Mouse (Mus musculus) heart, adult 2 months (tissue): ENCODE measurements at regions not wholly inside any gene's neighbourhood (a gene's known extent, or its start where the extent isn't known, plus 50 kb on each side); places are given as distances from the start of the nearest gene placed in this dataset.

ENCODE experiments used
- CTCF ChIP-seq: fragments of 200-600 bp; IDR thresholded peaks from 2 replicates; pipeline ENCODE4 v1.8.1; 2022; ENCODE audit warnings: antibody characterized with exemption, mild to moderate bottlenecking, moderate library complexity
- EP300 ChIP-seq: fragments of 200-500 bp; IDR thresholded peaks from 2 replicates; pipeline ENCODE4 v1.6.1; 2011; ENCODE audit warnings: low read depth, low read length, control low read depth; ENCODE audit not compliant: insufficient read depth
- POLR2A ChIP-seq: fragments of 200-500 bp; IDR thresholded peaks from 2 replicates; pipeline ENCODE4 v1.6.1; 2011; ENCODE audit warnings: mild to moderate bottlenecking, low read depth, low read length, control low read depth; ENCODE audit not compliant: insufficient read depth

DNA sequence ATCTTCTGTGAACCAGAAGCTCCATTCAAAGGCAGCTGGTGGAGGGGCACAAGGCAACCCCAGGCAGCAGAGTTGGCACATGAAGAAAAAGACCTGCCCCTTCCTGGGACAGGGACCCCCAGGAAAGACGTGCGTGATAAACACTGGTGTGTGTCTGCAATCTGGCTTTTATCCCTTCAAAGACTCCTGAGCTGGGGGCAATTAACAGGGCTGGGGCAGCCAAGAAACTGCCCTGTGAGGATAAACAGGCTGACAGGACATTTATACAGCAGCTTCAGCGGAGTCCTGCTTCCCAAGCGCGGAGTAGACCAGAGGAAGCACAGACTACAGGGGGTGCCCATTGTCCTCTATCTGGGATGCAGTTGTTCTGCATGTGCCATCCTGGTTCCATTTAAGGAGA is 167.0 kb downstream of the Chic2 start:
- TF ChIP-seq POLR2A: no peak
- no peak for TF ChIP-seq CTCF
- TF ChIP-seq EP300: no peak
